8 mouse cellular contexts compared by ENCODE assay signal in genomic region chr9:73040080-73040479, GRCm38 (mm10). TPM values are rescaled to one million over a fixed set of nuclear protein-coding genes. Genes with fewer than 3 reads are reported as not detected.
DNase-seq lines count a peak whose midpoint lies in the region; ATAC-seq and TF ChIP-seq lines count a peak whose summit lies in the region.

Pigb (minus strand) TSS chr9:73040378.

- H3K9ac ChIP-seq in intestine, embryonic 14.5 days (ENCODE audit: low read length), result peak within 1 kb of the TSS; percentile 84
- peak within 1 kb of the TSS; percentile 82 for H3K9ac ChIP-seq in midbrain, embryonic 13.5 days (replicated peaks)

- peak within 1 kb of the TSS; percentile 98 for H3K4me3 ChIP-seq in gastrocnemius, adult 2 months
- peak within 1 kb of the TSS; percentile 96 for H3K4me3 ChIP-seq in intestine, embryonic 14.5 days (ENCODE audit: low read depth, low read length)
- H3K4me3 ChIP-seq in midbrain, embryonic 13.5 days (replicated peaks), result peak within 1 kb of the TSS; percentile 86

- H3K27ac ChIP-seq in gastrocnemius, adult 2 months, result peak within 1 kb of the TSS; percentile 94
- H3K27ac ChIP-seq in intestine, embryonic 14.5 days (ENCODE audit: low read depth), result peak within 1 kb of the TSS; percentile 65
- peak within 1 kb of the TSS; percentile 81 for H3K27ac ChIP-seq in midbrain, embryonic 13.5 days

- H3K9me3 ChIP-seq in intestine, embryonic 14.5 days (ENCODE audit: control insufficient read depth, low read length), result no peaks in the 10 kb centered on the region
- H3K9me3 ChIP-seq in midbrain, embryonic 13.5 days, result no peaks in the 10 kb centered on the region

- no peaks in the 10 kb centered on the region for H3K36me3 ChIP-seq in intestine, embryonic 14.5 days (ENCODE audit: control insufficient read depth, insufficient read depth, low read length)
- H3K36me3 ChIP-seq in midbrain, embryonic 13.5 days, result peaks cover 9% of the 10 kb centered on the region

- 36% methylated on average over 6 of the region's 6 CpGs for WGBS in intestine, embryonic 14.5 days
- WGBS in midbrain, embryonic 13.5 days, result 35% methylated on average over 6 of the region's 6 CpGs

- H3K27me3 ChIP-seq in intestine, embryonic 14.5 days (replicated peaks; ENCODE audit: control insufficient read depth, insufficient read depth, low read length), result no peaks in the 10 kb centered on the region
- no peaks in the 10 kb centered on the region for H3K27me3 ChIP-seq in midbrain, embryonic 13.5 days

- DNase-seq in gastrocnemius, adult 2 months, result no peak
- no peak for DNase-seq in gastrocnemius, adult 8-10 months (ENCODE audit: low spot score in 2 of 2)
- no peak for DNase-seq in urinary bladder, adult 2 months (ENCODE audit: low spot score)
- no peak for DNase-seq in urinary bladder, postnatal 10 days (ENCODE audit: low spot score)
- no peak for DNase-seq in intestine, embryonic 14.5 days (ENCODE audit: low spot score)
- DNase-seq in yolk sac, embryonic 10.5 days (ENCODE audit: low spot score), result no peak
- no peak for DNase-seq in ovary, postnatal 10 days (ENCODE audit: low spot score)

- H3K4me1 ChIP-seq in intestine, embryonic 14.5 days (replicated peaks; ENCODE audit: control insufficient read depth, insufficient read depth, low read length), result peaks cover 11% of the 10 kb centered on the region
- peaks cover 26% of the 10 kb centered on the region for H3K4me1 ChIP-seq in midbrain, embryonic 13.5 days (replicated peaks)

- no peak for TF ChIP-seq CTCF in gastrocnemius, adult 2 months (IDR thresholded peaks at IDR 0.05)

- ATAC-seq in intestine, embryonic 14.5 days (replicated peaks; ENCODE audit: low FRiP score, low TSS enrichment, low read depth), result no peak
- ATAC-seq in midbrain, embryonic 13.5 days, result no peak

- intact Hi-C loops in gastrocnemius, adult 2 months (cut with DNase I), result no loop called here

- H3K4me2 ChIP-seq in intestine, embryonic 14.5 days (ENCODE audit: low read length), result peak within 1 kb of the TSS; percentile 93
- peak within 1 kb of the TSS; percentile 77 for H3K4me2 ChIP-seq in midbrain, embryonic 13.5 days (replicated peaks)

RNA-seq across cellular contexts. Expression of gene Pigb, which starts in this region (rescaled TPM):
- total RNA-seq in gastrocnemius, adult 2 months (2021), result 1 to 10 TPM; 3.4 to 4.1 TPM
- 1 to 10 TPM; 3.7 to 4.6 (median 4.2) TPM for total RNA-seq in gastrocnemius, adult 8-10 months (2022)
- polyA plus RNA-seq in urinary bladder, adult 2 months (2012; rRNA removed), result 14.2 and 15.7 TPM in 2 replicates
- 18.5 and 19.6 TPM in 2 replicates for polyA plus RNA-seq in intestine, embryonic 14.5 days (2014; fragmentation: Nextera tagmentation; extraction: Ambion mirVana)
- polyA plus RNA-seq in midbrain, embryonic 13.5 days (2015; fragmentation: Nextera tagmentation; extraction: Ambion mirVana), result 10.3 and 11.5 TPM in 2 replicates
